Mouse (Mus musculus): ENCODE measurements around the gene Slc9a3.

Slc9a3 gene

DNA sequence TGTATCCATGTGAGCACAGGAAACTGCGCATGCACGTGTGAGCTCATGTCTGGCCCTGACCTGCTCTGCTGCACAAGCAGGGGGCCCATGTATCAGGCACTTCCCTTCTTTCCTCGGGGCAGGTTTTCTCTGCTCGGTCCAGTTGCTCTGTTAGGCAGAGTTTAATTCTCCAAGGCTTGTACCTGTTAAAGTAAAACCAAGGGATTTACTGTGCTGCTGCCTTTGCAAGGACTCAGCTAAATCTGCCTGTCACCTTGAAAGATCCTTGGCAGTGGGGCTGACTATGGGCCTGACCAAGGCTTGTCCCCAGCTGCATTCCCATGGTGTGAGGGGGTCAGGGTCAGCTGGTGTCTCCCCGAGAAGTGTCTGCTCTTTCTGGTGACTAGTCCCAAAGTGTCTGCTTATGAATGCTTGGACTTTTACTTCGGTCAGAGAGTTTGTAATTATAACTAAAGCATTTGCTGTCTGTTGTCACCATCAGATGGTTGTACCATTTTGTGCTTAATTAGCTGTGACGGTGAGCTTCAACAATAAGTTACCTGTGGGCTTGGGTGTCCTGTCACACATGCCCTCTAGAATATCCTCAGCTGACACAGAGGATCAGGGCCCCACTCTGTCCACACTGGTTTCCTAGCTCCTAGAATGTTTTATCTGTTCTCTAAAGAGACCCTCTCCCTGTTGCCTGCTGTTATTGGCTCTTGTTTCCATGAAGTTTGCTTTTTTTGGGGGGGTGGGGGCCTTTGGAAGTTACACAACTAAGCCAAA is 23.0 kb downstream of the Slc9a3 start:
- DNase-seq (ENCODE audit: low spot score in 2 of 2) = no peak

DNA sequence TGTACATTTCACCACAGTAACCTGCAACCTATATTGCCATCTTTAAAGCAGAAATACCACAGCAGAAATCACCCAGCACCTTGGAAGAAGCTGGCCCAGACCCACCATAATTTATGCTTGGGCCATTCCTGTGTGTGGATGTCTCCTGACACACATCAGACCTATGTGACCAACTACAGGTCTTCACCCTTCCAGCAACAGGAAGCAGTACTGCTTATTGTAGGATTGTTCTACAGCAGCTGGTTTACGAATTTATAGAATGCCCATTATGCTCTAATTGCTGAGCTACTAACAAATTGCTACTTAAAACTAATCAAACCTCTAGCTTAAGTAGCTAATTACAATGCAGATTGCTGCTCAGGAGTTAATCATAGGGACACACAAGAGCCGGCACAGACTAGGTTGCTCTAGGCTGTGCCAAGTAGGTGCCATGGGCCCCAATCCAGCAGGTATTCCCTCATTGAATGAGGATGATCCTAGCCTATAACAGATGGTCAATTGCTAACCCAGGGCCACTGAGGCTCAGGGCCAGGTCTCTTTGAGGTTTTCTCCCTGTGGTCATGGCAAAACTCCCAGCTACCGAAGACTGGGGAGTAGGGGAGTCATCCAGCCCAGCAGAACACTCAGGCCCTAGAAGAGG is 24.8 kb downstream of the Slc9a3 start:
- no peak for DNase-seq (ENCODE audit: low spot score in 2 of 2)

- DNase-seq (ENCODE audit: low spot score in 2 of 2) = no peak
Observed at GRCm38 (mm10) chr13:74147327-74147726, 26.1 kb downstream of the Slc9a3 start.

DNA sequence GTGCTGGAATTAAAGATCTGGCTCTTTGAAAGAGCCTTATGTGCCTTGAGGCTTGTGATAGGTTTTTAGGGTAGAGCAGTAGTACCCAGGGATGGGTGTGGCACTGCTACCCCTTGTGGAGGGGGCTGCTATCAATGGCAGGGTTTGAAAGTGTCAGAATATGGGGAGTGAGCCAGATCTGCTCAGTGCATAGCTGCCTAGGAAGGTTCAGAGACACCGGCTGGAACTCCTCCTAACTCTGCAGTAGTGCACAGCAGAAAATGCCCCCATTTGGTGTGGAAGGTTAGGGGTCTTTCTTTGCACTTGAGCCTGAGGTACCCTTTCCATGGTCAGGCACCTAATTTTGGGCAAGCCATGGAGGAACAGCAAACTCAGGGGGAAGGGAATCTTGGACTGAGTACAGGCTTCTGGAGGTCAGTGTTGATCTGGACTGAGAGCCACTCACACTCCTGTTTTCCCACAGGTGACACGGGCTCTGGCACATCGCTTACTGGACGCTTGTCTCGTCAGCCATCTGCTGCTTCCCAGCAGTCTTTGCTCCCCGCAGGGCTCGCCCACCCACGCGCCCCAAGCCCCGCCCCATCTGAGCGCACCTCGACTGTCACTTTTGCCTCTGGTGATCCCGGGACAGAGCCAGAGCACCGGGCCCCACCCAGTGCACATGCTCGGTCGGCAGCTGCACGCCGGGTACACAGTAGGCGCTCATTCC is 45.2 kb downstream of the Slc9a3 start:
- DNase-seq (ENCODE audit: low spot score in 2 of 2) = peak; percentile 70 to 74

DNA sequence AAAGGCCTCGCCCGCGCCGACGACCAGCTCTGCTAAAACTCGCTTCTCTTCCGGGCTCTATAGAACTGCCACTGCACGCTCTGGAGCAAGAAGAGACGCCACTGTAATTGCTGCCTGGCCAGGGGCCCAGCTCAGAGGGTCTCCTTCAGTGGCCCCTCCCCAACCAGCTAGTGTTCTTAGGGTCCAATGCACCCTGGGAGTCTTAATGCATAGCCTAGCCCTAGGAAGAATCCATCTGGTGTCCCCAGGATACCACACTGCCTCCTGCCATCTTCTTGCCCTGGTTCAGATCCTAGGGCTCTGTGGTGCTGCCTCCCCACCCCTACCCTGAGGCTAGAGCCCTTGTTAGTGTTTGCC is 45.8 kb downstream of the Slc9a3 start:
- no peak for DNase-seq (ENCODE audit: low spot score in 2 of 2)

DNA sequence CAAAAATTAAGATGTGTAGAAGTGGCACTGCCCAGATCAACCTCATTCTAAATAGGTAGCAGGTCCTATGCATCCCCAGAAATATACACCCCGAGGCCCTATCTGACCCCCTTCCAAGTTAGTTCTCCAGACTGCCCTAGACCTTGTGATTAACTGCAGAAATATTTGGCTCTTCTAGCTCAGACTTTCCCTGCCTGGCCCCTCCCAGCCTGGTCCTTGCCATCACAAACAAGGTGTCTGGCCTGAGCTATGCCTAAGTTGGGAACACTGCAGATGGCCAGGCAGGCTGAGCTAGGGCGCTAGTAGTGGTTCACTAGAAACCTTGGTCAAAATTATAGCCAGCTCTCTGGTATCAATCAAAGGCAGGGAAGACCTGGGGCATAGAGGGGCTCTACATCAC is 46.2 kb downstream of the Slc9a3 start:
- no peak for DNase-seq (ENCODE audit: low spot score in 2 of 2)

DNA sequence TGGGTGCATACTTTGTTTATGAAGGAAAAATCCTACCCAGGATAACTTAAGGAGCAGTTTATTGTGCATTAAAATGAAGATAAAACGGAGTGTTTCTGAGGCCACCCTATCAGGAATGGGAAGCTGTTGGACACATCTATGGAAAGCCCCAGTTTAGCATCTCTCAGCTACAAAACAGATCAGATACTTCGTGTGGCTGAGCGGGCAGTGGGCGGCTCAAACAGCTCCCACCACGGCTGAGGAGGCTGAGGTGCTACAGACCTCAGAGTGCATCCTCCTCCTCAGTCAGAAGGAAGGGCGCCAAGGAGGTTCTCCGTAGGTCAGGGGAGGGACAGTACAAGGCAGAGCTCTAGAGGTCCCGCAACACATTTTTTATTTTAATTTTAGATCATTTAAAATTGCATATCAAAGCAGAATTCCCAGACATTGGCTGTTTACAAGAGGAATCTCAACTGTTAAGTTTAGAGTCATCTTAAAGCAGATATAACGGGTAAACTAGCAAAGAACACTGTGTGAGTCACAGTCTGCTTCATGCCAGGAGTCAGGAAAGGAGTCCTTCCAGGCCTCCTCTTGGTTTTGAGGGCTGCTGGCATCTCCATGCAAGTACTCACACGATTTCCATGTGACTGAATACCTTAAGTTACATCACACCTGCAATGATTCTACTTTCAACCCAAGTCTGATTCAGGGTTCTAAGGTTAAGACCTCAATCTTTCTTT is 48.3 kb downstream of the Slc9a3 start:
- no peak for DNase-seq (ENCODE audit: low spot score in 2 of 2)

DNA sequence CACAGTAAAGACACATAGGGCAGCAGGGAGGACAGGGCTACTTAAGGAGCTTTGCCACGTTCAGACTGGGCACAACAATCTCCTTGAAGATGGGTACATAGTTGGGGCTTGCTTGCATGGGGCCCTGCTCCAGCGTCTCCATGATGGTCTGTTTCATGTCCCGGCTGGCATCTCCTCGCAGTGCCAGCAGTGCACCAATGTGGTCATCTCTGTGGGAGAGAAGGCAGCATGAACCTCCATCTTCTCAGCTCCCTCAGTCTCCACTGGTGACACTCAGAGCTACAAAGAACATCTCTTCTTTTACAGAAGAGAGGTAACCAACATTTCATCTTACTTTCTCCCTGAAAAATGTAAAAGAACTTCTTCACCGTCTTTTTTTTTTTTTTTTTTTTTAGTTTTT is 50.8 kb downstream of the Slc9a3 start:
- no peak for DNase-seq (ENCODE audit: low spot score in 2 of 2)

- DNase-seq (ENCODE audit: low spot score in 2 of 2) = no peak
Observed at GRCm38 (mm10) chr13:74183011-74183695, 61.9 kb downstream of the Slc9a3 start.

GRCm38 (mm10) chr13:74192613-74193012 is 71.4 kb downstream of the Slc9a3 start:
- DNase-seq (ENCODE audit: low spot score in 2 of 2) = no peak

GRCm38 (mm10) chr13:74196451-74196850 is 75.2 kb downstream of the Slc9a3 start:
- DNase-seq (ENCODE audit: low spot score in 2 of 2) = no peak

DNA sequence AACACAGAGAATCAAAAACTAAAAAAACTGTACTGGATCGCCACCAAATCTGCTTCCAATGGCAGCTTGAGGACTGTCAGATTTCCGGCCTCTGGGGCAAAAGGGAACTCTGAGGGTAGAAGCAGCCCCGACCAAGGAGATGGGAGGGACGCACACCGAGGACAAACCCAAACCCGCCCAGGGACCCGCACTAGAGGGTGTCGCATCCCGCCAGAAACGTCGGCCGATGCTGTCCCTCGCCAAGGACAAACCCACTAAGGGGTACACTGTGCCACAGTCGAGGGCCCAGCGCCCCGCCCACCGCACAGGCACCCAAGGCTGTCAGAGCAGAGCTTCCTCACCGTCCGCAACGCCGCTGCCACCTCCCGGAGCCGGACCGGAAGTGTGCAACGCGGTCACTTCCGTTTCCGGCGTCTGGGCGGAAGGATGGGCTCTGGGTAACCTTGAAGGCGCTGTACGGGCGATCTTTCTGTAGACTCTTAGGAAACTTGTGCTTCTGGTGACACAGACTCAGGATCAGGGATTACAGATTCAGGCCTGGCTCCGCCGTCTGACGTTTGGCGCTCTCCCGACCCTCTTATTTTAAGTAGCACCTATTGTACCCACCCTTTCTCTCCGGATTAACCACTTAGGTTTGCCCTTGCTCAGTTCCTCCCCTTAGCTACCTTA is 87.2 kb downstream of the Slc9a3 start, which contains the start of gene Exoc3:
TSS of gene Exoc3 (minus strand) at position 416 of the 669 bp plus-strand sequence.
- peak; percentile 95 for DNase-seq (ENCODE audit: low spot score in 2 of 2)

GRCm38 (mm10) chr13:74208986-74209345 is 87.7 kb downstream of the Slc9a3 start:
- peak; percentile 29 to 43 for DNase-seq (ENCODE audit: low spot score in 2 of 2)

DNA sequence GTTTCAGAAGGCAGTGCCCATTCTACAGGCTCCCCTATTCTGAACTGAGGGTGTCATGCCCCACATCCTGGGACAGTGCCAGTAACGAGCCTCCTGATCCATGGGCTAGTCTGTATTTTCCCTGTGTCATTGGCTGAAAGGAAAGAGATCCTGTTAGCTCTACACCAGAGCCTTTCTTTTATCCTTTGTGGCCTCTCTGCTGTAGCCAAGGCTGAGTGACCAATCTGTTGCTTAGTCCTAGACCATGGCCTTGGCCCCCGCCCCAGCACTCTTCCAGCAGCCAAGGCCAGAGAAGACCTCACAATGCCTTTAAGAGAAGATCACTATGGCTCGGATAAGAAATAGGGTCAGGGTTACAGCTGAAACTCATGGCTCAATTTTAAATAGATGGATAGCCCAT is 97.2 kb downstream of the Slc9a3 start:
- DNase-seq (ENCODE audit: low spot score in 2 of 2) = no peak
